Mouse (Mus musculus) kidney, adult 10 weeks (tissue): ENCODE data around the gene Olfr979. TPM values are rescaled to one million over a fixed set of nuclear protein-coding genes. Genes with fewer than 3 reads are reported as not detected.

Experiments used
- polyA plus RNA-seq: library from polyadenylated mRNA; stranded (reverse); fragments of 350-450 nt; fragmentation: Illumina TruSeq; extraction: RNeasy Lipid Tissue Mini Kit (QIAGEN cat#74804); gene quantifications from one replicate; pipeline ENCODE4 v1.2.3, GENCODE M21; 2014; ENCODE audit warnings: low read depth, low replicate concordance

The Olfr979 gene
- polyA plus RNA-seq: not detected

DNA sequence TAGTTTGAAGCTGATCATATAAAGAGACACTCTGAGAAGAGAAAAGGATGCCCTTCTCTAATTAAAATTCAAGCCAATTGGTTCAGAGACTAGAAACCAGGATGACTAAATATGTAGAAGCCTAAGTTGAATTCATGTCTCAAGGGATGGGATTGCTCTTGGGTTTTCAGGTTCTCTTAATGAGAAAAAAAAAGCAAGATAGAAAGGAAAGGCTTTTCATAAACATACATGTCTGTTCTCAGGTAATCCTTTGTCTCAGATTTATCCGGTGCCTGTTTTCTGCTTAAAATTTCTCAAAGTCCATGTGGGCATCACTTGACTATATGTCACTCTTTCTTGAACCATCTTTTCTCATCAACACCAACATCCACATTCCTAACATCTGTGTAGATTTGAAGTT, at the start of gene Olfr979:
Gene Olfr979 (minus strand): TSS at position 101 of the 400 bp plus-strand sequence.

DNA sequence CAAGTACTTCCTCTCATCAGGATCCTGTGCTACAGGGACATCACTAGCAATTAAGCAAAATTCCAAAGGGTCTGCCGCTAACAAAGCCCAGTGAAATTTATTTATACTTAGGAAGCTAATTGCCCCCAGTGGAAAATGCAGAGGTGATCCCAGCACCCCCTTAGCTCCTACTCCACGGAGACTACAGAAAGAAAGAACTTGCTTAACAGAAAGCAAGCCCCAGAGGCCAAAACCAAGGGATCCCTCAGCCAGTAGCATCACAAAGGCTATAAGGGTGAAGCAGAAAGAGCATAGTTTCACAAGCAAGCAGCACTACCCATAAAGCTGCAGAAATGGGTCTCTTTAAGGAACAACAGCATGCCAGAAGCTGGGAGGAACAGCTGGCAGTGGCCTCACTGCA, 17.9 kb upstream of the Olfr979 start, which contains the start of gene Olfr981:
Gene Olfr981 (plus strand): TSS at position 301 of the 400 bp plus-strand sequence.

DNA sequence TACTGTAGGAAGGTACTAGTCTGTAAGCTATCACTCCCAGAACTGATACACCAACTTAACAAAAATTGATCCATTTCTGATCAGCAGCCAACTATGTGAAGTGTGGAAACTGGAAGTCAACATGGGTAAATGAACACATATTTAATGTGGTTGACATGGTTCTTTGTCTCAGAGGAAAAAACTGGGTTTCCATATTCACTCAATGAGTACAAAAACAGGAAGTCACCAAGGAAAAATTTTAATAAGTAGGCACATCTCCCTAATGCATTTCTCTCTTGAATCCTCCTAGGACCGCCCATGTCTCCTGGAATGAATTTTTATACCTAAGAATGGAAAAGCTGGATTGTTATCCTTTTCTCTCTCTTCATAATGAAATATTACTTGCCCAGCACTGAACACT, 6.2 kb upstream of the Olfr979 start, which contains the start of gene Olfr980:
Gene Olfr980 (minus strand): TSS at position 101 of the 400 bp plus-strand sequence.

DNA sequence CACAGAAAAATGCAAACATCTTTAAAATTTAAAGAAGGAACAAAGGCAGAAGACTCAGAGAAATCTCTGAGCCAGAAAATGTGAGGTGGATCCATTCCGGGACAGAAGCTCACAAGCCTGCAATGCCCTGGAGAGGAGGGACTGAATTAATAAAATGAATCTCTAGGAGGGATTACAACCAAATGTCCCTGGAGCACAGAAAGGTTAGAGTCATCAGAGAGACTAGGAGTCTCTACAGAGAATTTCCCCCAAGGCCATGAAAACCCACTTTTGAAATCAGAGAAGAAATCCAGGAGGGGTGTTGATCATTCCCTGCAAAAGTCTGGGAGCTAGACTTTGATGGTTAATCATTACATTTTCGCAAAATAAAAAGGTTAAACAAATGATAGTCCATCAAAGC, 11.5 kb downstream of the Olfr979 start, which contains the start of gene Olfr978:
Gene Olfr978 (plus strand): TSS at position 301 of the 400 bp plus-strand sequence.

DNA sequence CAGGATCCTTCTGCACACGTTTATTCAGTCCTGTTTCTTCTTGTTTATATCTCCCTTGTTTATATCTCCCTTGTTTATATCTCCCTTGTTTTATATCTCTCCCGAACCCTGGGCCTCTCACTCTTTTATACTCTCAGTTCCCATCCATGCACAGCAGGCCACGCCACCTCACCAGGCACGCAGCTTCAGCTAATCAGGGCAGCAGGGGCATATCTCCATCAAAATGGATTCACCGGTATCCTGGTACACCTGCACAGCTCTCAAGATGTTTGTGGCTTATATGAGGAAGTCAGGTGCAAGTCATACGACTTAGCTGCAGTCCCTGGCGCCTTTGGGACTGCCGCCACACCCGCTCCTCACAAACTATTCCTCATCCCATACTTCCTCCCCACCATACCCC, 42.2 kb downstream of the Olfr979 start, which contains the start of gene Olfr976:
Gene Olfr976 (minus strand): TSS at position 101 of the 400 bp plus-strand sequence.

DNA sequence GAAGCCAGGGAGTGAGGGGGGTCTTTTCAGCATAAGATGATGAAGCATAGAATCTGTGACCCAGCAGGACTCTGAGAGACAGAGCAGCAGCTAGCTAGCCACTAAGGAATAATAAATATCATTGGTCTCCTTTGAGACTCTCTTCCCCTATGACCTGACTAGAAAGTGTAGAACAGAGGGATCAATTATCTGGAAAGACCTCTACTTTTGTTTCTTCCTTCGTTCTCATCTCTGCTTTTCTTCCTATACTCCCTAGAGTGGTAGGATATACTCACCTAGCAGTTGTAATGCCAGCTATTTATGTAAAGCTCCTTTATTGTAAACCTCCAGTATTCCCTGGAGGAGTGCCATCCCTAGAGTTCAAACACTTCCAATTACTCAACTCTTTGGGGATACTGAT, 51.3 kb downstream of the Olfr979 start, which contains the start of gene Olfr975:
Gene Olfr975 (minus strand): TSS at position 101 of the 400 bp plus-strand sequence.

Other genes starting within 250 kb of the Olfr979 start
- gene Olfr968, start 220.2 kb downstream of the Olfr979 start, polyA plus RNA-seq: not detected
- not detected for gene Olfr969, start 212.5 kb downstream of the Olfr979 start, polyA plus RNA-seq
- not detected for gene Olfr970, start 194.6 kb downstream of the Olfr979 start, polyA plus RNA-seq
- gene Olfr971, start 166.6 kb downstream of the Olfr979 start, polyA plus RNA-seq: not detected
- gene Olfr972, start 137.0 kb downstream of the Olfr979 start, polyA plus RNA-seq: not detected
- gene Olfr229, start 96.1 kb downstream of the Olfr979 start, polyA plus RNA-seq: not detected
- not detected for gene Olfr974, start 66.0 kb downstream of the Olfr979 start, polyA plus RNA-seq
- gene Olfr975, start 51.4 kb downstream of the Olfr979 start, polyA plus RNA-seq: not detected
- gene Olfr976, start 42.3 kb downstream of the Olfr979 start, polyA plus RNA-seq: not detected
- not detected for gene Olfr978, start 11.4 kb downstream of the Olfr979 start, polyA plus RNA-seq
- gene Olfr980, start 6.1 kb upstream of the Olfr979 start, polyA plus RNA-seq: not detected
- gene Olfr981, start 18.0 kb upstream of the Olfr979 start, polyA plus RNA-seq: not detected
- gene Olfr982, start 70.4 kb upstream of the Olfr979 start, polyA plus RNA-seq: not detected
- gene Olfr983, start 90.1 kb upstream of the Olfr979 start, polyA plus RNA-seq: not detected
- gene Olfr984, start 110.7 kb upstream of the Olfr979 start, polyA plus RNA-seq: not detected
- not detected for gene Olfr985, start 126.7 kb upstream of the Olfr979 start, polyA plus RNA-seq
- not detected for gene Tmem225, start 144.7 kb upstream of the Olfr979 start, polyA plus RNA-seq
- not detected for gene Olfr986, start 177.5 kb upstream of the Olfr979 start, polyA plus RNA-seq
- gene Zfp202, start 188.9 kb upstream of the Olfr979 start, polyA plus RNA-seq: 3.2 TPM